Mouse (Mus musculus): ENCODE measurements around the gene Olfr686. TPM values are rescaled to one million over a fixed set of nuclear protein-coding genes. Genes with fewer than 3 reads are reported as not detected.

The Olfr686 gene
- polyA plus RNA-seq (2012; rRNA removed; ENCODE audit: low replicate concordance), result not detected in 2 replicates

GRCm38 (mm10) chr7:105207385-105207784, at the start of gene Olfr686:
Olfr686 (minus strand) TSS chr7:105207485.

GRCm38 (mm10) chr7:105185912-105186311, 21.4 kb downstream of the Olfr686 start, which contains the start of gene Olfr685:
Olfr685 (minus strand) TSS chr7:105186012.

GRCm38 (mm10) chr7:105163553-105163952, 43.7 kb downstream of the Olfr686 start, which contains the start of gene Olfr684:
Olfr684 (minus strand) TSS chr7:105163653.

Other genes starting within 250 kb of the Olfr686 start
- gene Olfr670, start 244.9 kb downstream of the Olfr686 start, polyA plus RNA-seq (2012; rRNA removed; ENCODE audit: low replicate concordance), result not detected in 2 replicates
- gene Olfr671, start 228.4 kb downstream of the Olfr686 start, polyA plus RNA-seq (2012; rRNA removed; ENCODE audit: low replicate concordance), result not detected in 2 replicates
- gene Olfr672, start 205.5 kb downstream of the Olfr686 start, polyA plus RNA-seq (2012; rRNA removed; ENCODE audit: low replicate concordance), result not detected in 2 replicates
- gene Olfr675, start 179.0 kb downstream of the Olfr686 start, polyA plus RNA-seq (2012; rRNA removed; ENCODE audit: low replicate concordance), result not detected in 2 replicates
- not detected in 2 replicates for gene Olfr676, start 174.8 kb downstream of the Olfr686 start, polyA plus RNA-seq (2012; rRNA removed; ENCODE audit: low replicate concordance)
- gene Olfr677, start 156.1 kb downstream of the Olfr686 start, polyA plus RNA-seq (2012; rRNA removed; ENCODE audit: low replicate concordance), result not detected in 2 replicates
- gene Olfr678, start 143.0 kb downstream of the Olfr686 start, polyA plus RNA-seq (2012; rRNA removed; ENCODE audit: low replicate concordance), result not detected in 2 replicates
- gene Olfr679, start 126.3 kb downstream of the Olfr686 start, polyA plus RNA-seq (2012; rRNA removed; ENCODE audit: low replicate concordance), result not detected in 2 replicates
- not detected in 2 replicates for gene Olfr680-ps1, start 114.7 kb downstream of the Olfr686 start, polyA plus RNA-seq (2012; rRNA removed; ENCODE audit: low replicate concordance)
- gene Olfr681, start 90.6 kb downstream of the Olfr686 start, polyA plus RNA-seq (2012; rRNA removed; ENCODE audit: low replicate concordance), result not detected in 2 replicates
- gene Olfr683, start 60.5 kb downstream of the Olfr686 start, polyA plus RNA-seq (2012; rRNA removed; ENCODE audit: low replicate concordance), result not detected in 2 replicates
- gene Olfr684, start 43.8 kb downstream of the Olfr686 start, polyA plus RNA-seq (2012; rRNA removed; ENCODE audit: low replicate concordance), result not detected in 2 replicates
- gene Olfr685, start 21.5 kb downstream of the Olfr686 start, polyA plus RNA-seq (2012; rRNA removed; ENCODE audit: low replicate concordance), result not detected in 2 replicates
- gene Olfr688, start 80.6 kb upstream of the Olfr686 start, polyA plus RNA-seq (2012; rRNA removed; ENCODE audit: low replicate concordance), result not detected in 2 replicates
- not detected in 2 replicates for gene Olfr689, start 103.7 kb upstream of the Olfr686 start, polyA plus RNA-seq (2012; rRNA removed; ENCODE audit: low replicate concordance)
- not detected in 2 replicates for gene Olfr690, start 126.6 kb upstream of the Olfr686 start, polyA plus RNA-seq (2012; rRNA removed; ENCODE audit: low replicate concordance)
- not detected in 2 replicates for gene Olfr691, start 134.8 kb upstream of the Olfr686 start, polyA plus RNA-seq (2012; rRNA removed; ENCODE audit: low replicate concordance)
- gene Olfr692, start 160.7 kb upstream of the Olfr686 start, polyA plus RNA-seq (2012; rRNA removed; ENCODE audit: low replicate concordance), result not detected in 2 replicates
- not detected in 2 replicates for gene Gm5901, start 167.6 kb upstream of the Olfr686 start, polyA plus RNA-seq (2012; rRNA removed; ENCODE audit: low replicate concordance)
- gene Fam160a2, start 192.6 kb upstream of the Olfr686 start, polyA plus RNA-seq (2012; rRNA removed; ENCODE audit: low replicate concordance), result 45.3 and 75.2 TPM in 2 replicates
- 0.19 and 0.28 TPM in 2 replicates for gene Cnga4, start 197.1 kb upstream of the Olfr686 start, polyA plus RNA-seq (2012; rRNA removed; ENCODE audit: low replicate concordance)
- gene Cckbr, start 218.2 kb upstream of the Olfr686 start, polyA plus RNA-seq (2012; rRNA removed; ENCODE audit: low replicate concordance), result 0.14 TPM in 1 of 2 replicates, not detected in the other

All from subcutaneous adipose tissue, adult 2 months (tissue).